Mouse (Mus musculus): ENCODE results near the gene Opcml. TPM values are rescaled to one million over a fixed set of nuclear protein-coding genes. Genes with fewer than 3 reads are reported as not detected.

The Opcml gene
- polyA plus RNA-seq, 1 experiment from 2014 or later: 7.4 TPM

DNA sequence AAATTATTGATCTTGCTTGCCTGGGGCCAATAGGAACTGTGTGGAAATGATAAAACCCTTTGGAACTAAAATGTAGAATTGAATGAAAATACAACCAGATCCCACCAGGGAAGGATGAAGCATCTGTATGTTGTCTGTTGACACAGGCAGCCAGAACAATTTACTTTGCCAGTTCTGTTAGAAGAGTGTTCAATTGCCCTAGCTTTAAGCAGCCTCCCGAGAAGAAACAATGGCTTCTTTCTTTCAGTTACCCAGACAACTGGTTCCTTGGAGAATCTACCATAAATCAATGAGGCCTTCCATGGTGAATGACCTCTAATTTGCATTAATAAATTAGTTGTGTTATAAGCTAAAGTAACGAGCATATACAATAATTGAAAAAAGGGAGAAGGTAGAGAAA lies 346.0 kb downstream of the Opcml start:
- peak; percentile 48; the same call in 1 of the 2 replicates for ATAC-seq (ENCODE audit: low FRiP score, low read depth)
- Histone ChIP-seq H3K4me2 (replicated peaks) (peak overlapping the region; percentile 5; the same call in 1 of the 2 replicates), H3K4me1 (0 out of 2 replicates have a peak, but pooled peaks cover 7% of the 10 kb centered on the region), H3K9ac (no peak overlapping the region), H3K36me3 (no peaks in the 10 kb centered on the region), H3K27ac (no peak overlapping the region), H3K4me3 (no peak overlapping the region), H3K27me3 (replicated peaks) (no peaks in the 10 kb centered on the region), H3K9me3 (no peaks in the 10 kb centered on the region)
- 7% methylated on average over 2 of the region's 2 CpGs for WGBS

DNA sequence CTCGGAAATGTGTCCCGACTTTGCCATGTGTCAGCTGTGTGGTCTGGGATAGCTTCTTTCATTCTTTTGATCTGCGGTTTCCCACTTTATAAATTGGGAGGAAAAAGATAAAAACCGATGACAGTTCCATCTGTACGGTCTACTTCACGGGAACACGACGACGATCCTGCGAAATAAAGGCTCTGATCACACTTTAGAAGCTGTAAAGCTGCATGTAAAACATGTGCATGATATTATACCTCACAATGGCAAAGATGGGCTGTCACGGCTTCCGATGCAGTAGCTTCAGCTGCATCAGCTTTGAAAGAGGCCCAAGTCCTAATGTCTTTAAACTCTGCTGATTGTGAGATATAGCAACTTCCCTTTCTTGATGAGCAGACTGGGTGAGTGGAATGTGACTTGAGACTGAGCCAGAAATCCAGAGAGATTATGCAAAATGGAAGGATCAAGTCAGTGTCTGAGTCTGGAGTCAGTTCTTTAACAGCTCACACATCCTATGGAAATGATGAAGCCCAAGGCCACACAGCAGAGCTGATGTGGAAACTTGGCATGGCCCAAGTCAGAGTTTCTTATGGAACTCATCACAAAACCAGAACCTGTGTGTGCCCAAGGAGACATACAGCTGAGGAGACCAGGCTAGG lies 349.5 kb downstream of the Opcml start:
- Histone ChIP-seq H3K9ac (no peak overlapping the region), H3K27ac (no peak overlapping the region), H3K9me3 (no peaks in the 10 kb centered on the region), H3K4me2 (replicated peaks) (no peak overlapping the region), H3K4me1 (0 out of 2 replicates have a peak, but pooled peaks cover 7% of the 10 kb centered on the region), H3K36me3 (no peaks in the 10 kb centered on the region), H3K27me3 (replicated peaks) (no peaks in the 10 kb centered on the region), H3K4me3 (no peak overlapping the region)
- WGBS: 87% methylated on average over 12 of the region's 12 CpGs
- no peak for ATAC-seq (ENCODE audit: low FRiP score, low read depth)

DNA sequence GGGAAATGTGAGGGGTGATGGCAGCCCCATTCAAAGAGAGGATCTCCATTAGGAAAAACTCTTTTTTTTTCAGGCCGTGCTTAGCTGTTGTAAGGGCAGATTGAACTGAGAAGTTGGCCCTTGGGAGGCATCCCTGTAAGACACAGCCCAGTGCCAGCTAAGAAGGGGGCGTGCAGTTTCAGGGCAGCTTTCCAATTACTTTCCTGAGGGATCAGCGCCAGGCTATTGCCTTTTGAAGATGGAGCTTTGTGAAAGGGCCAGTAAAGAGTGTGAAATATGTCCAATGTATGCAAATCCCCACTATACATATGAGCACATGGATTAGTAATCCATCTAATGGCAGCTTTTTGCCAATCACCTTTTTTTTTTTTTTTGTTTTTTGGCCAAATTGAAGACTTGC lies 358.9 kb downstream of the Opcml start:
- Histone ChIP-seq H3K9me3 (no peaks in the 10 kb centered on the region), H3K27me3 (replicated peaks) (no peaks in the 10 kb centered on the region), H3K4me2 (replicated peaks) (no peak overlapping the region), H3K27ac (no peak overlapping the region), H3K36me3 (no peaks in the 10 kb centered on the region), H3K4me1 (0 out of 2 replicates have a peak, but pooled peaks cover 5% of the 10 kb centered on the region), H3K4me3 (no peak overlapping the region), H3K9ac (no peak overlapping the region)
- ATAC-seq (ENCODE audit: low FRiP score, low read depth): no peak
- 84% methylated on average over 3 of the region's 3 CpGs for WGBS

DNA sequence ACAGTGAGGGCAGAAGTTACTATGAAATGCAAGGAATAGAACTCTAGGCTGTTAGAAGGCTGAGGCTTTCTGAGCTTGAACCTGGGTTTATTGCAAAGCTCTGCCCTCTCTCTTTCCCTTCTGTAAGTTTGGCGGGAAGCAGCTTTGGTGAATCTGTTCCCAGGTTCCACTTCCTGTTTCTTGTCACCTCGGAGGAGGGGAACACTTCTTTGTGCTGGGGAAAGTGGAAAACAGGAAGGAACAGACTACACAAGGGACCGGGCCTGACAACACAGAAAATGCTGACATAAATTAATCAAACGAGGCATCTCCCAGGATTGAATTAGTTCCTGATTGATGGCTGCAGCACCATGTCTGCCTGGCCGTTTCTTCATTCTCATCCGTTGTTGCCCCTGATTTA lies 363.2 kb downstream of the Opcml start:
- no peak overlapping the region for H3K9ac ChIP-seq
- 0 out of 2 replicates have a peak, but pooled peaks have one; percentile 21 for ATAC-seq (ENCODE audit: low FRiP score, low read depth)
- no peak overlapping the region for H3K27ac ChIP-seq
- no peaks in the 10 kb centered on the region for H3K36me3 ChIP-seq
- 34% methylated on average over 6 of the region's 6 CpGs for WGBS
- H3K4me2 ChIP-seq (replicated peaks): no peak overlapping the region
- H3K9me3 ChIP-seq: no peaks in the 10 kb centered on the region
- H3K4me3 ChIP-seq: no peak overlapping the region
- H3K4me1 ChIP-seq: 0 out of 2 replicates have a peak, but pooled peaks cover 5% of the 10 kb centered on the region
- no peaks in the 10 kb centered on the region for H3K27me3 ChIP-seq (replicated peaks)

DNA sequence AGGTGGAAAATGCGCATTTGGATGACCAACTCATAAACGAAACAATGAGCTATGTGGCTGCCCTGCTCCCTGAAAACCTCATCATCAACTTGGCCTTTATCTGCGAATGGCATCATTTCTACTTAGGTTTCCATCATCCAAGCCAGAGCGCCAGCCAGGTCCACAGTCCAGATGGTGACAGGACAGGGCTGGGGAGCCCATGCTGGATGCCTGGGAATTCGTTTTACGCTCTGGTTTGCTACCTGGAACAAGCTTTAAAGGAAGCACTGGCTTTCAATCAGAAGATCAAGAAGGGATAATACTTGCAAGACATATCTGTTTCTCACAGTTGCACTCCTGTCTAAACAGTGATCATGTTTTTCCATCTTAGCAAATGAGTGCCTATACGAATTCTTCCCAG lies 366.5 kb downstream of the Opcml start:
- H3K36me3 ChIP-seq: no peaks in the 10 kb centered on the region
- H3K9ac ChIP-seq: no peak overlapping the region
- H3K27ac ChIP-seq: no peak overlapping the region
- WGBS: 95% methylated on average over 7 of the region's 7 CpGs
- no peak for ATAC-seq (ENCODE audit: low FRiP score, low read depth)
- no peak overlapping the region for H3K4me3 ChIP-seq
- H3K27me3 ChIP-seq (replicated peaks): no peaks in the 10 kb centered on the region
- no peak overlapping the region for H3K4me2 ChIP-seq (replicated peaks)
- H3K9me3 ChIP-seq: no peaks in the 10 kb centered on the region
- 0 out of 2 replicates have a peak, but pooled peaks cover 5% of the 10 kb centered on the region for H3K4me1 ChIP-seq

DNA sequence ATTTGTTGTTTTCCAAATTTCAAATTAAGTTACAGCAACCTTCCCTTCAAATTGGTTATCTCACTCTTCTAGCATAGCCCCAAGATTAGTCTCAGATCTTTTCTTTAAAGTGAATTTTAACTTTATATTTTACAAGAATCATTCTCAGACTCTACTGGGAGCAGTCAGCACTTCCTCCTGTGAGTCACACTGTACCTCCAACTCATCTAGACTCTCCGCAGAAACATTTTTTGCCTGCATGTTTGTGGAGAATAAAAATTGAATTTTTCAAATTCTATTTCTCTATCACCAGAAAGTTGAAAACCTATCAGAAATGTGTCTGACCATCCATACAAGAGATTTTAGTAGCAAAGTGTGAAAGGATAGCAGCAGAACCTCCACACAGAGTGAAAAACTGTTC lies 370.4 kb downstream of the Opcml start:
- Histone ChIP-seq H3K4me2 (replicated peaks) (no peak overlapping the region), H3K4me3 (no peak overlapping the region), H3K27ac (no peak overlapping the region), H3K36me3 (no peaks in the 10 kb centered on the region), H3K27me3 (replicated peaks) (no peaks in the 10 kb centered on the region), H3K9me3 (no peaks in the 10 kb centered on the region), H3K9ac (no peak overlapping the region), H3K4me1 (no peaks in the 10 kb centered on the region)
- ATAC-seq (ENCODE audit: low FRiP score, low read depth): no peak
- 98% methylated on average over 1 of the region's 1 CpGs for WGBS

DNA sequence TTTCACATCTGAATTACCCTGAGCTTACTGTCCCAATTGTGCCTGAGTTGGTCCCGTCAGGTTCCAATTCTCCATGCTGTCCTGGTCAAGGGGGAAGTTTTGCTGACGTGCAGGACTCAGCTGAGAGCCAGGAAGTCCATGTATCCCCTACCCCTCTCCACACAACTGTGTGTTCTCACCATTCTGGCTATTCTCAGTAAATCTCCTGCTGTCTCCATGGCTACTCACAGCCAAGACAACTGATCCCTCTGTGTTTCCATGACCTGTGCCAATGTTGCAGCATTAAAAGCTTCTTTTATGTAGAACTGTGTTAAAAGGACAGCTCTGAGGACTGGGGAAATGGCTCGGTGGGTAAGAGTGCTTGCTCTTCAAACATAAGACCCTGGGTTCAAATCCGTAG lies 373.4 kb downstream of the Opcml start:
- 33% methylated on average over 4 of the region's 4 CpGs for WGBS

DNA sequence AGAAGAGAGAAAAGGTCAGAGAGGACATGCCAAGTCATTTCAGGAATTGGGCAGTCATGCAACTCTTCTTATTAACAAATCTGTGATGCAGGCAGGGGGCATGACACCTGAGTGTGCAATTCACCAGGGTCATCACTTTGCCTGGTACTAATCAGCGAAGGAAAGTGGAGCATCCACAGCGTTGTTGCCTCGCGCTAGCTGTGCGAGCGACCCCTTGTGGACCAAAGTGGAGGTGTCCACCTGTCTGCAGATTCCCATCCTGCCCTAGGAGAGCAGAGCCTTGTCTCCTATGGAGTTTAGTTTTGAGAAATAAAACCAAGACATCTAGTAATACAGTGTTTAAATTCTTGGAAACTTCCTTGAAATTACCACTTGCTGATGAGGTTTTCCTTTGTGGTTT lies 381.3 kb downstream of the Opcml start:
- Histone ChIP-seq H3K9ac (no peak overlapping the region), H3K36me3 (no peaks in the 10 kb centered on the region), H3K4me3 (no peak overlapping the region), H3K27me3 (replicated peaks) (no peaks in the 10 kb centered on the region; the same call in 1 of the 2 replicates), H3K4me2 (replicated peaks) (no peak overlapping the region), H3K9me3 (no peaks in the 10 kb centered on the region), H3K4me1 (no peaks in the 10 kb centered on the region), H3K27ac (no peak overlapping the region)
- WGBS: 12% methylated on average over 6 of the region's 6 CpGs
- no peak for ATAC-seq (ENCODE audit: low FRiP score, low read depth)

More for the DNA sequence above, 373.4 kb downstream of the Opcml start:
- no peaks in the 10 kb centered on the region for H3K27me3 ChIP-seq (replicated peaks)
- H3K27ac ChIP-seq: no peak overlapping the region
- no peak overlapping the region for H3K4me2 ChIP-seq (replicated peaks)
- no peak overlapping the region for H3K9ac ChIP-seq
- ATAC-seq (ENCODE audit: low FRiP score, low read depth): peak; percentile 56; the same call in 1 of the 2 replicates
- no peak overlapping the region for H3K4me3 ChIP-seq
- no peaks in the 10 kb centered on the region for H3K9me3 ChIP-seq
- H3K36me3 ChIP-seq: no peaks in the 10 kb centered on the region
- no peaks in the 10 kb centered on the region for H3K4me1 ChIP-seq

DNA sequence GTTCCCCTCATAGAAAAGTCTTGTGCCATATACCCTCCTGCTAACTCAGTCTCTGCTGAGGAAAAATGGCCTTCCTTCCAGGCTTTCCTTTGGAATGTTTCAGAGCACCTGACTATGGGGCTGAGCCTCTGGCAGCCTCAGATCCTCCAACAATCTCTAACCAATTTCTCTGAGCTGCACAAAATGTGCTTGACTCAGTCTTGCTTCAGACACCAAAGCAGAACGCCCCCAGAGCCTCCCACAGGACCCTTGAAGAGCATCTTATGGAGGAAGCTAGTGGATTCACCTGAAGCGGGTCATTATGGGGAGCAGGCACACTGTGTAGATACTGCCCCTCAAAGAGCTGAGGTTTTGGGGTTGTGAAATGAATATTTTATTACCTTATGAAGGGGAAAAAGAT lies 386.5 kb downstream of the Opcml start:
- Histone ChIP-seq H3K27me3 (replicated peaks) (no peaks in the 10 kb centered on the region), H3K4me2 (replicated peaks) (no peak overlapping the region), H3K4me3 (no peak overlapping the region), H3K4me1 (no peaks in the 10 kb centered on the region), H3K36me3 (no peaks in the 10 kb centered on the region), H3K9me3 (no peaks in the 10 kb centered on the region), H3K9ac (no peak overlapping the region), H3K27ac (no peak overlapping the region)
- ATAC-seq (ENCODE audit: low FRiP score, low read depth): no peak
- 83% methylated on average over 2 of the region's 2 CpGs for WGBS

DNA sequence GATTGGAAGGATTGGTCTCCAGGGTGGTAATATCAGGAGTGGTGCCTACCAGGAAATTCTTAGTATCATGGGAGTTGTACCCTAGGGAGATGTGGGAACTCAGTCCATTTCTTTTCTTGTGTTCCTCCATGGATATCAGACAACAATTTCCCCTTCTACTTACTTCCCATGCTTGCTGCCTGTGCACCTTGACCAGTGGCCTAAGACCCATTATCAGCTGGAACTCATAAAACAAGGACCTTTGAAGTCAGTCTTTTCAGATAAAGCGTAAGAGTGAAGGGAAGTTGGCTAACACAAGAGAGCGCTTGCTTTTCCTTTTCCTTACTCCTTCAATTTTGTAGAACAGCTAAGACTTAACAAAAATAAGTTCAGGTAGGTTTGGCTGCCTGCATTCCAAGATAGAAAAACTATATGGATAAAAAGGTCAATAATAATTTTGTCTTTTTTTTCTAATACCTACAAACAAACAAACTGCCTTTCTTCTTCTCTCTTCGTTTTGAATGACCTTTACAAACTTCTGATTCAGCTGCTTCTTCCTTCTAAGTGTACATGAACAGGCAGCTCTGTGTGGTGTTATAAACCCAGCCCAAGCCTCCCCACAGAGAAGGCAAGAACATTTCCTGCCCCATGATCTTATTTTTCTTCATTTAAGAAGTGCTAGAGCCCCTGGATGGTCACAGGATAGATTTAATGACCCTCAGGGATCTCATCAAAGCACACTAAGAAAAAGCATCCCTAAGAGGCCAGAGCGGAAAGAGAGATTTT lies 387.7 kb downstream of the Opcml start:
- Histone ChIP-seq H3K9me3 (no peaks in the 10 kb centered on the region), H3K27ac (no peak overlapping the region), H3K4me3 (no peak overlapping the region), H3K27me3 (replicated peaks) (no peaks in the 10 kb centered on the region), H3K4me2 (replicated peaks) (no peak overlapping the region), H3K4me1 (no peaks in the 10 kb centered on the region), H3K9ac (no peak overlapping the region), H3K36me3 (no peaks in the 10 kb centered on the region)
- ATAC-seq (ENCODE audit: low FRiP score, low read depth): no peak
- 86% methylated on average over 4 of the region's 4 CpGs for WGBS

DNA sequence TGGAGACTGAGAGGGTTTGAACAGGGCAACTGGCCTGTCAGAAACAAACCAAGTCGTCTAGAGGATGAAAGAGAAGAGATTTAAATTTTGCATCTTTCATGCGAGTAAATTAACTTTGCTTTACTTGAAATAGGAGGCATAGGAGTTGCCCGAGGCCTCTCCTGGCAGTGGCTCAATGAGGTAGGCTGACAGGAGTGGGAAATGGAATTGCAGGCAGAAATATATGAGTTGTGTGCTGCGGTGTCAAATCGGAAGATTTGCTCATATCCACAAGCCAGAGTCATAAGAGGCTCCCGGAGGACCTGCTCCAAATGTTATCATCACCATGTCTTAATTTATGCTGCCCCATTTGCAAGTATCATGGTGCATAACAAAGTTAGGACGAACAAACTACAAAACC lies 391.3 kb downstream of the Opcml start:
- Histone ChIP-seq H3K9ac (no peak overlapping the region), H3K9me3 (no peaks in the 10 kb centered on the region), H3K4me2 (replicated peaks) (no peak overlapping the region), H3K27ac (no peak overlapping the region), H3K36me3 (no peaks in the 10 kb centered on the region), H3K4me1 (no peaks in the 10 kb centered on the region), H3K4me3 (no peak overlapping the region), H3K27me3 (replicated peaks) (no peaks in the 10 kb centered on the region)
- no peak for ATAC-seq (ENCODE audit: low FRiP score, low read depth)
- 75% methylated on average over 7 of the region's 7 CpGs for WGBS

DNA sequence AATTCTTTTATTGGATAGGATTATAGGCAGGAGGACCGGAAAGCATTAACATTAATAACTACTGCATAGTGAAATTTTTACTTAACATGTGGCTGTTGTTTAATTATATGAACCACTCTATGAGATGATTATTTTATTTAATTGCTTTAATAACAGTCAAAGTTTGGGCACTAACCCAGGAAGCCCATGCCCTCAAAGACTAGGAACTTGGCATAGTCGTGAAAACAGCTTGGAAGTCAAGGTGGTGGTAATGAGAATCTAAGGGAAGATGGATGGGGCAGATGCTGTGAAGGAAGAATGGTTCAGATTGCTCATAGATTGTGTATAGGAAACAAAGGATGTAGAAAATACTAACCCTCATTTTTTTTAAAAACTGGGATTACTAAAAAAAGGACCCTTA lies 399.7 kb downstream of the Opcml start:
- Histone ChIP-seq H3K4me3 (no peak overlapping the region), H3K27me3 (replicated peaks) (no peaks in the 10 kb centered on the region), H3K36me3 (no peaks in the 10 kb centered on the region), H3K27ac (no peak overlapping the region), H3K4me1 (no peaks in the 10 kb centered on the region), H3K4me2 (replicated peaks) (no peak overlapping the region), H3K9me3 (no peaks in the 10 kb centered on the region), H3K9ac (no peak overlapping the region)
- WGBS: 77% methylated on average over 2 of the region's 2 CpGs
- ATAC-seq (ENCODE audit: low FRiP score, low read depth): no peak

Measured in neural tube, embryonic 12.5 days (tissue).